8 mouse cellular contexts compared by ENCODE assay signal in the genomic region with DNA sequence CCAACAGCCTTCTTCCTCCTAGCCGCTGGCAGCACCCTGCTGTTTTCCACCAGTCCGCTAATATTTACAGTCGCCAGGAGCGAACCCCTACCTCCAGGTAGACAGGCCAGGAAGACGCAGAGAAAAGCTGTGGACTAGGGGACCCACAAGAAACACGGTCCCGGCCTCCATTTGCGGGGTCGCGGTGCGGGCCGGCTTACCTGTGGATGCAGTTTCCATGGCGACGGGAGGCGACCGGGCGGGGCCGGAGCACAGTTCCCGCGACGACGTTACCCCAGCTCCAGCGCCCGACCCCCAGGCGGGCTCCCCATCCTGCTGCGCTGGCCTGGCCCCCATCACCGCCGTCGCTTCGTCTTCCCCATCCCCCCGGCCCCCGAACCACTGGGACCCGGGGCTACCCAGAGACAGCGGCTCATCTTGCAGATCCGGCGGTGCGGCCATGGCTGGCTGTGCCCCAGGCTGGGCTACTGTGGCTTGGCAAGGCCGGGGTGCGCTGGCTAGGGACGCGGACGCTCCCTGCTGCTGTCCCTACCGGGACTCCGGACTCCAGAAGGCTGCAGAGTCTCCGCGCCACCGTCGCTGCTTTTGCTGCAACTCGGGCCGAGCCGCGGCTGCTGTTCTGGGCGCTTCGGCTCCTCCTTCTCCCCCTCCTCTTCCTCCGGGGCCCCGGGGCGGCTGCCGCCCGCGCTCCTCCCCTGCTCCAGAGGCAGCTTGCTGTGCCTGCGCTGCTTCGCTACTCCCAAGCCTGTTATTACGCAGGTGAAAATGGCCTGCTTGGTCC. TPM values are rescaled to one million over a fixed set of nuclear protein-coding genes. Genes with fewer than 3 reads are reported as not detected.
DNase-seq lines count a peak whose midpoint lies in the region; ATAC-seq and TF ChIP-seq lines count a peak whose summit lies in the region.

No protein-coding gene starts in this region.

- TF ChIP-seq POLR2A in cortical plate, adult 2 months (IDR thresholded peaks at IDR 0.05; ENCODE audit: extremely low read depth, insufficient read depth, low read length): 0 out of 2 replicates have a peak, but pooled peaks have one; percentile 44

- H3K27me3 ChIP-seq in hindbrain, embryonic 16.5 days (replicated peaks; ENCODE audit: control insufficient read depth, insufficient read depth, low read length): no peaks in the 10 kb centered on the region

- H3K79me2 ChIP-seq in macrophage (ENCODE audit: inconsistent target): no peaks in the 10 kb centered on the region

- H3K9me3 ChIP-seq in hindbrain, embryonic 16.5 days (ENCODE audit: control insufficient read depth, low read length): no peaks in the 10 kb centered on the region

- H3K27ac ChIP-seq in cortical plate, adult 2 months (ENCODE audit: insufficient read depth, low read length): peak overlapping the region; percentile 79
- H3K27ac ChIP-seq in hindbrain, embryonic 16.5 days (ENCODE audit: low read depth, low read length): peak overlapping the region; percentile 89
- H3K27ac ChIP-seq in macrophage: no peak overlapping the region

- peak; percentile 88 for ATAC-seq in hindbrain, embryonic 16.5 days

- H3K4me3 ChIP-seq in cortical plate, adult 2 months (ENCODE audit: insufficient read depth, low read length): peak overlapping the region; percentile 78
- peak overlapping the region; percentile 69 for H3K4me3 ChIP-seq in hindbrain, embryonic 16.5 days (ENCODE audit: low read length)
- peak overlapping the region; percentile 34 for H3K4me3 ChIP-seq in macrophage (ENCODE audit: inconsistent target)

- peak; percentile 58 to 70 for DNase-seq in adrenal gland, postnatal 36 days
- peak; percentile 57 for DNase-seq in gastrocnemius, postnatal 14 days
- peak; percentile 49 to 80 for DNase-seq in left cerebral cortex, postnatal 14 days (ENCODE audit: low spot score in 2 of 2)
- DNase-seq in right cerebral cortex, adult 2 months (ENCODE audit: low spot score in 2 of 2): peak; percentile 75 to 83
- DNase-seq in natural killer cell, adult 2 months (ENCODE audit: low spot score in 2 of 2): no peak

- intact Hi-C loops in gastrocnemius, postnatal 14 days (cut with DNase I; ENCODE audit: low total_unique reads): no loop called here
- intact Hi-C loops in left cerebral cortex, postnatal 14 days (cut with DNase I): loop anchor here (5.0 kb wide), 3 partner anchors 106 to 171 kb away; no protein-coding TSS in a partner anchor

- peak overlapping the region; percentile 79 for H3K4me2 ChIP-seq in hindbrain, embryonic 16.5 days (ENCODE audit: low read length)

- WGBS in hindbrain, embryonic 16.5 days: under 1% methylated on average over 56 of the region's 63 CpGs
- 2% methylated on average over 62 of the region's 63 CpGs for WGBS in macrophage (ENCODE audit: missing documents)

- H3K9ac ChIP-seq in hindbrain, embryonic 16.5 days (ENCODE audit: low read depth, low read length): peak overlapping the region; percentile 84

- no peaks in the 10 kb centered on the region for H3K4me1 ChIP-seq in cortical plate, adult 2 months (ENCODE audit: control insufficient read depth, insufficient read depth, low read length)
- H3K4me1 ChIP-seq in hindbrain, embryonic 16.5 days (ENCODE audit: control insufficient read depth, insufficient read depth, low read depth, low read length): peaks cover 4% of the 10 kb centered on the region; the same call in 1 of the 2 replicates

- TF ChIP-seq CTCF in cortical plate, adult 2 months (IDR thresholded peaks at IDR 0.05; ENCODE audit: extremely low read depth, insufficient read depth, low read length): no peak

- no peaks in the 10 kb centered on the region for H3K36me3 ChIP-seq in hindbrain, embryonic 16.5 days (ENCODE audit: control insufficient read depth, insufficient read depth, low read length)
- H3K36me3 ChIP-seq in macrophage (ENCODE audit: inconsistent target): no peaks in the 10 kb centered on the region

RNA-seq across cellular contexts. Expression of a gene that starts 0.6 kb away (rescaled TPM):
- total RNA-seq in adrenal gland, postnatal 36 days (2021): 10 to 100 TPM; 17.5 to 17.7 TPM
- polyA plus RNA-seq in cortical plate, adult 2 months (2012; rRNA removed): 1,289 and 1,308 TPM in 2 replicates
- total RNA-seq in gastrocnemius, postnatal 14 days (2021): 1 to 10 TPM; 3.3 to 4.6 TPM
- 3,305 and 3,556 TPM in 2 replicates for polyA plus RNA-seq in hindbrain, embryonic 16.5 days (2015; fragmentation: Nextera tagmentation; extraction: Ambion mirVana)
- 1,000 to 10,000 TPM; 1,580 to 1,638 TPM for total RNA-seq in left cerebral cortex, postnatal 14 days (2021)
- 1 to 10 TPM in 12 of 26 experiments, under 1 TPM in 14; 0.33 to 5.9 (median 0.90) TPM for total RNA-seq in macrophage (2018; cell fraction: chromatin; rRNA removed)
- total RNA-seq in macrophage (2018; cell fraction: cytosol; rRNA removed): 1 to 10 TPM in 16 of 26 experiments, under 1 TPM in 10; 0.68 to 2.0 (median 1.1) TPM
- 1 to 10 TPM in 25 of 26 experiments, under 1 TPM in 1; 0.99 to 7.8 (median 2.0) TPM for total RNA-seq in macrophage (2018; cell fraction: nucleus; rRNA removed)
- 0.77 to 2.3 TPM (median 0.85 TPM) in 3 replicates for polyA plus RNA-seq in macrophage (2018)

RNA-seq across cellular contexts. Expression of a gene that starts 33.4 kb away (rescaled TPM):
- total RNA-seq in adrenal gland, postnatal 36 days (2021): 1 to 10 TPM; 1.1 to 6.3 TPM
- polyA plus RNA-seq in cortical plate, adult 2 months (2012; rRNA removed): 0.62 and 0.79 TPM in 2 replicates
- under 1 TPM in 1 of 2 experiments, not detected in 1; 0.06 TPM for total RNA-seq in gastrocnemius, postnatal 14 days (2021)
- 3.3 and 3.9 TPM in 2 replicates for polyA plus RNA-seq in hindbrain, embryonic 16.5 days (2015; fragmentation: Nextera tagmentation; extraction: Ambion mirVana)
- total RNA-seq in left cerebral cortex, postnatal 14 days (2021): 1 to 10 TPM; 1.0 to 1.4 TPM
- 1 to 10 TPM in 2 of 26 experiments, under 1 TPM in 8, not detected in 16; 0.25 to 1.2 (median 0.46) TPM for total RNA-seq in macrophage (2018; cell fraction: chromatin; rRNA removed)
- total RNA-seq in macrophage (2018; cell fraction: cytosol; rRNA removed): under 1 TPM in 19 of 26 experiments, not detected in 7; under 0.01 to 0.16 (median 0.05) TPM
- under 1 TPM in 2 of 26 experiments, not detected in 24; 0.21 to 0.96 TPM for total RNA-seq in macrophage (2018; cell fraction: nucleus; rRNA removed)
- 0.07 to 0.09 TPM in 2 of 3 replicates, not detected in the other for polyA plus RNA-seq in macrophage (2018)

Comparison
In these comparisons a context has a peak if more than half of its experiments do, and no peak if none do; other contexts are left out.
1. DNase-seq: peak in adrenal gland, postnatal 36 days (2 of 2), gastrocnemius, postnatal 14 days (single experiment), left cerebral cortex, postnatal 14 days (2 of 2) and right cerebral cortex, adult 2 months (2 of 2); none in natural killer cell, adult 2 months (0 of 2).
2. RNA of a gene that starts 0.6 kb away (total RNA-seq): 1,580 to 1,638 TPM in left cerebral cortex, postnatal 14 days; 17.5 to 17.7 TPM in adrenal gland, postnatal 36 days and 3.3 to 4.6 TPM in gastrocnemius, postnatal 14 days; every median in the first group is over 10 times any median in the second.
3. Peak in every context shown above with its lines, with median percentiles within 50 percentile points of each other: H3K4me3 ChIP-seq.